21 mouse cellular contexts compared by ENCODE assay signal in the genomic region with DNA sequence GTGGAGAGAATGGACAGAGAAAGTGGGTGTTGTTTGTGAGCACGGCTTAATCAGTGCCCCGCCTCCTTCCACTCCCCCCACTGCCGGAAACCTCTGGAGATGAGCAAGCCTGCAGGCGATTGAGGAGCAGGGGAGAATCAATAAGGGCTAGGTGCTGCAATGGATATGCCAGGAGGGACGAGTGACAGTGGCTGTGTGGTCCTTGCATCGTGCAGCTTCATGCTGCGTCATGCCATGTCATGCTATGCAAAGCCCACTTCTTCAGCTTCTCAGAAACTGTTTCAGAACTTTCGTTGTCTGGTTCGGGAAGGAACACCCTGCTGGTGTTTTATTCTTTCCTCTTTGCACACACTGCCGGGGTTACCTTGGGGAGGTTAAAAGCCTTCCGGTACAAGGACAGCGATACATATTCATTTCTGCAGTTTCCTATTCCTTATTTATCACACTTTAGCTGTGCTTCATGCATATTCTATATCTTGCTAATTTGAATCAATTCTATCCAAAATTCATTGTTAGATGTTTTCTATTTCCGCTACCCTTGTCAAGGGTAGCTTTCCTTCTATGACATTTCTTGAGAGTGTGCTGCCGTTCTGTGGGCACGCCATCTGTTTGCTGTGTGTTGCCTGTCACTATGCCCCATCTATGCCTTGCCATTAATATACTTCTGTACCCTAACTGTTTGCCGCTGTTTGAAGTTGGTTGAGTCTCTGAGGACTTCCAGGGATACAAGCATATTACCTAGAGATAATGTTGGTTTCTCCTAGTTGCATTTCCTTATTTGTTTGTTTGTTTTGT.
A peak's percentile ranks its signal among the peaks of the same experiment; 100 is the strongest.
DNase-seq lines count a peak whose midpoint lies in the region; ATAC-seq and TF ChIP-seq lines count a peak whose summit lies in the region.
"Had no signal": no experiment of that assay in that cellular context is flagged by ENCODE, and none has a peak within 500 bp of the region (broad histone marks: within the 10 kb centered on the region; RNA-seq: fewer than 3 reads in every experiment).

No protein-coding gene starts in this region.

- 64% methylated on average over 16 of the region's 16 CpGs for WGBS in hindbrain, embryonic 11.5 days
- 68% methylated on average over 16 of the region's 16 CpGs for WGBS in hindbrain, embryonic 13.5 days

- no peaks in the 10 kb centered on the region for H3K4me1 ChIP-seq in hindbrain, embryonic 11.5 days (replicated peaks; ENCODE audit: control insufficient read depth, insufficient read depth, low read length)
- 0 out of 2 replicates have a peak, but pooled peaks cover 3% of the 10 kb centered on the region for H3K4me1 ChIP-seq in hindbrain, embryonic 13.5 days (replicated peaks)
- H3K4me1 ChIP-seq: embryonic facial prominence, embryonic 15.5 days; heart, embryonic 12.5 days had no signal

- H3K4me2 ChIP-seq in hindbrain, embryonic 11.5 days (replicated peaks; ENCODE audit: low read depth, low read length) = no peak overlapping the region
- no peak overlapping the region for H3K4me2 ChIP-seq in hindbrain, embryonic 13.5 days
- H3K4me2 ChIP-seq: embryonic facial prominence, embryonic 15.5 days; heart, embryonic 12.5 days; liver, embryonic 15.5 days had no signal

- DNase-seq in hindbrain, embryonic 11.5 days (ENCODE audit: low spot score) = peak; percentile 6
- peak; percentile 60 for DNase-seq in brain, embryonic 14.5 days (ENCODE audit: low read depth)
- peak; percentile 8 for DNase-seq in embryo, embryonic 9.5 days (ENCODE audit: extremely low spot score)
- no peak for DNase-seq in Muller cell, postnatal 12 days (ENCODE audit: inconsistent ontology term)
- DNase-seq in retina, embryonic 14.5 days (ENCODE audit: low spot score) = no peak
- DNase-seq: adrenal gland, postnatal 36 days; cerebellum, postnatal 10 days; gastrocnemius, postnatal 36 days; heart, postnatal 4 days; kidney, postnatal 25 days; right cerebral cortex, adult 18-20 months; thymus, postnatal 4 days had no signal

- H3K36me3 ChIP-seq in hindbrain, embryonic 11.5 days (ENCODE audit: control insufficient read depth, insufficient read depth, low read length) = no peaks in the 10 kb centered on the region
- H3K36me3 ChIP-seq in hindbrain, embryonic 13.5 days = no peaks in the 10 kb centered on the region
- H3K36me3 ChIP-seq: embryonic facial prominence, embryonic 15.5 days; heart, embryonic 12.5 days; liver, embryonic 15.5 days had no signal

- no peak for ATAC-seq in hindbrain, embryonic 11.5 days (ENCODE audit: low FRiP score)
- no peak for ATAC-seq in hindbrain, embryonic 13.5 days (ENCODE audit: low FRiP score)
- ATAC-seq in megakaryocyte, adult 5-6 weeks (ENCODE audit: poor library complexity, severe bottlenecking) = peak; percentile 45
- ATAC-seq in erythroid progenitor cell, adult 5-6 weeks (replicated peaks; ENCODE audit: low FRiP score, poor library complexity, severe bottlenecking) = no peak
- ATAC-seq: intestine, embryonic 16.5 days had no signal

- no peak for TF ChIP-seq CTCF in brain, embryonic 14.5 days (IDR thresholded peaks at IDR 0.05; ENCODE audit: borderline replicate concordance, extremely low read depth, insufficient read depth, insufficient read length)

- H3K4me3 ChIP-seq in hindbrain, embryonic 11.5 days (ENCODE audit: low read depth, low read length) = no peak overlapping the region
- no peak overlapping the region for H3K4me3 ChIP-seq in hindbrain, embryonic 13.5 days
- H3K4me3 ChIP-seq: embryonic facial prominence, embryonic 15.5 days; heart, embryonic 12.5 days; liver, embryonic 15.5 days had no signal

- H3K27ac ChIP-seq in hindbrain, embryonic 11.5 days (ENCODE audit: low read depth, low read length) = no peak overlapping the region
- no peak overlapping the region for H3K27ac ChIP-seq in hindbrain, embryonic 13.5 days
- H3K27ac ChIP-seq: embryonic facial prominence, embryonic 15.5 days; liver, embryonic 15.5 days; stomach, postnatal 0 days had no signal

- no peaks in the 10 kb centered on the region for H3K27me3 ChIP-seq in hindbrain, embryonic 11.5 days (ENCODE audit: control insufficient read depth, insufficient read depth, low read length)
- no peaks in the 10 kb centered on the region for H3K27me3 ChIP-seq in hindbrain, embryonic 13.5 days
- H3K27me3 ChIP-seq: CH12.LX; embryonic facial prominence, embryonic 15.5 days; heart, embryonic 12.5 days; liver, embryonic 15.5 days had no signal

- H3K9ac ChIP-seq in hindbrain, embryonic 11.5 days (ENCODE audit: low read depth, low read length) = no peak overlapping the region
- H3K9ac ChIP-seq in hindbrain, embryonic 13.5 days = no peak overlapping the region
- H3K9ac ChIP-seq: embryonic facial prominence, embryonic 15.5 days; heart, embryonic 12.5 days; liver, embryonic 15.5 days had no signal

- no peak for TF ChIP-seq POLR2A in brain, embryonic 14.5 days (IDR thresholded peaks at IDR 0.05; ENCODE audit: borderline replicate concordance, extremely low read depth, insufficient read depth, insufficient read length, poor library complexity, severe bottlenecking)

- H3K9me3 ChIP-seq in hindbrain, embryonic 11.5 days (ENCODE audit: control insufficient read depth, low read length) = 0 out of 2 replicates have a peak, but pooled peaks cover 3% of the 10 kb centered on the region
- H3K9me3 ChIP-seq in hindbrain, embryonic 13.5 days = 0 out of 2 replicates have a peak, but pooled peaks cover 5% of the 10 kb centered on the region
- H3K9me3 ChIP-seq: liver, embryonic 15.5 days had no signal

Comparison
In these comparisons a context has a peak if more than half of its experiments do, and no peak if none do; other contexts are left out.
1. DNase-seq: peak in hindbrain, embryonic 11.5 days (single experiment), brain, embryonic 14.5 days (single experiment) and embryo, embryonic 9.5 days (single experiment); none in Muller cell, postnatal 12 days (single experiment) and retina, embryonic 14.5 days (single experiment).